Mouse (Mus musculus) thymus, adult 2 months (tissue): ENCODE data around the gene Sorbs2.

Experiments
- CTCF ChIP-seq: fragments of 200-500 bp; IDR thresholded peaks from 2 replicates; pipeline ENCODE4 v1.5.1; 2012; ENCODE audit warnings: mild to moderate bottlenecking, control low read depth, low read length, moderate library complexity, borderline replicate concordance; ENCODE audit not compliant: control insufficient read depth, poor library complexity, insufficient read depth; ENCODE audit errors: extremely low read depth
- POLR2A ChIP-seq: fragments of 200-500 bp; IDR thresholded peaks from 2 replicates; pipeline ENCODE4 v1.6.1; 2012; ENCODE audit warnings: mild to moderate bottlenecking, low read length, control low read depth, moderate library complexity; ENCODE audit not compliant: control insufficient read depth, poor library complexity, insufficient read depth; ENCODE audit errors: extremely low read depth

GRCm38 (mm10) chr8:45743739-45744138 is 236.2 kb downstream of the Sorbs2 start:
- TF ChIP-seq CTCF, result no peak
- TF ChIP-seq POLR2A, result no peak
